Mouse (Mus musculus) myocyte (in vitro differentiated cells): ENCODE data around the gene Dlg2. TPM values are rescaled to one million over a fixed set of nuclear protein-coding genes. Genes with fewer than 3 reads are reported as not detected.

Experiments used
- H3K27me3 ChIP-seq: one replicate; pipeline ENCODE4 v1.6.1; 2011; ENCODE audit not compliant: control insufficient read depth, insufficient read depth, insufficient read length
- H3K36me3 ChIP-seq: one replicate; pipeline ENCODE4 v1.6.1; 2011; ENCODE audit not compliant: control insufficient read depth, insufficient read depth
- H3K4me2 ChIP-seq: one replicate; pipeline ENCODE4 v1.6.1; 2011; ENCODE audit warnings: low read depth, control low read depth
- H3K4me3 ChIP-seq: one replicate; pipeline ENCODE4 v1.5.1; 2011; ENCODE audit warnings: mild to moderate bottlenecking, control low read depth, moderate library complexity
- H3K79me2 ChIP-seq: one replicate; pipeline ENCODE4 v1.6.1; 2011; ENCODE audit not compliant: control insufficient read depth, insufficient read depth
- H3ac ChIP-seq: one replicate; pipeline ENCODE4 v1.6.1; 2011; ENCODE audit not compliant: control insufficient read depth, insufficient read length
- CEBPB ChIP-seq: IDR thresholded peaks from 2 replicates; pipeline ENCODE4 v1.6.1; 2011; ENCODE audit warnings: mild to moderate bottlenecking, moderate library complexity; ENCODE audit not compliant: poor library complexity, insufficient read depth, severe bottlenecking
- E2F4 ChIP-seq: IDR thresholded peaks from one replicate; pipeline ENCODE4 v1.6.1; 2011; ENCODE audit warnings: mild to moderate bottlenecking, control low read depth, moderate library complexity; ENCODE audit not compliant: insufficient read depth
- MAX ChIP-seq: IDR thresholded peaks from one replicate; pipeline ENCODE4 v1.6.1; 2011; ENCODE audit warnings: low read depth, mild to moderate bottlenecking, control low read depth
- MYOD1 ChIP-seq, 3 experiments: IDR thresholded peaks; one replicate each; pipeline ENCODE4 v1.6.1; 2011; ENCODE audit warnings: control low read depth in 2 of 3, low read depth in 2 of 3, mild to moderate bottlenecking in 2 of 3, moderate library complexity in 1 of 3; ENCODE audit not compliant: insufficient read length in 2 of 3, control insufficient read depth in 1 of 3
- MYOG ChIP-seq, 3 experiments: IDR thresholded peaks; one replicate each; pipeline ENCODE4 v1.6.1; 2011; ENCODE audit warnings: control low read depth in 2 of 3, low read depth in 2 of 3, mild to moderate bottlenecking in 2 of 3; ENCODE audit not compliant: insufficient read length in 2 of 3, control insufficient read depth in 1 of 3, insufficient read depth in 1 of 3
- POLR2A ChIP-seq: IDR thresholded peaks from one replicate; pipeline ENCODE4 v1.6.1; 2011; ENCODE audit warnings: low read depth, mild to moderate bottlenecking, control low read depth, moderate library complexity; ENCODE audit not compliant: insufficient read length
- POLR2AphosphoS2 ChIP-seq: IDR thresholded peaks from one replicate; pipeline ENCODE4 v1.6.1; 2011; ENCODE audit warnings: low read depth, control low read depth; ENCODE audit not compliant: insufficient read length
- REST ChIP-seq: IDR thresholded peaks from one replicate; pipeline ENCODE4 v1.6.1; 2011; ENCODE audit warnings: mild to moderate bottlenecking, control low read depth, moderate library complexity; ENCODE audit not compliant: insufficient read depth, insufficient read length
- SRF ChIP-seq: IDR thresholded peaks from one replicate; pipeline ENCODE4 v1.6.1; 2011; ENCODE audit warnings: low read depth; ENCODE audit not compliant: control insufficient read depth, insufficient read length
- TCF12 ChIP-seq: IDR thresholded peaks from one replicate; pipeline ENCODE4 v1.6.1; 2011; ENCODE audit warnings: mild to moderate bottlenecking, control low read depth; ENCODE audit not compliant: poor library complexity, insufficient read depth, severe bottlenecking
- TCF3 ChIP-seq: IDR thresholded peaks from one replicate; pipeline ENCODE4 v1.6.1; 2011; ENCODE audit warnings: low read depth, control low read depth; ENCODE audit not compliant: insufficient read length
- USF1 ChIP-seq: IDR thresholded peaks from one replicate; pipeline ENCODE4 v1.6.1; 2011; ENCODE audit warnings: low read depth, mild to moderate bottlenecking, control low read depth, moderate library complexity
- polyA plus RNA-seq: library from polyadenylated mRNA; unstranded; fragments of >200 nt; fragmentation: generic; extraction: Trizol; gene quantifications from one replicate; pipeline ENCODE4 v1.2.1, GENCODE M21; 2012; ENCODE audit warnings: missing spikeins

Dlg2 gene
- polyA plus RNA-seq, 1 experiment = 0.65 TPM

DNA sequence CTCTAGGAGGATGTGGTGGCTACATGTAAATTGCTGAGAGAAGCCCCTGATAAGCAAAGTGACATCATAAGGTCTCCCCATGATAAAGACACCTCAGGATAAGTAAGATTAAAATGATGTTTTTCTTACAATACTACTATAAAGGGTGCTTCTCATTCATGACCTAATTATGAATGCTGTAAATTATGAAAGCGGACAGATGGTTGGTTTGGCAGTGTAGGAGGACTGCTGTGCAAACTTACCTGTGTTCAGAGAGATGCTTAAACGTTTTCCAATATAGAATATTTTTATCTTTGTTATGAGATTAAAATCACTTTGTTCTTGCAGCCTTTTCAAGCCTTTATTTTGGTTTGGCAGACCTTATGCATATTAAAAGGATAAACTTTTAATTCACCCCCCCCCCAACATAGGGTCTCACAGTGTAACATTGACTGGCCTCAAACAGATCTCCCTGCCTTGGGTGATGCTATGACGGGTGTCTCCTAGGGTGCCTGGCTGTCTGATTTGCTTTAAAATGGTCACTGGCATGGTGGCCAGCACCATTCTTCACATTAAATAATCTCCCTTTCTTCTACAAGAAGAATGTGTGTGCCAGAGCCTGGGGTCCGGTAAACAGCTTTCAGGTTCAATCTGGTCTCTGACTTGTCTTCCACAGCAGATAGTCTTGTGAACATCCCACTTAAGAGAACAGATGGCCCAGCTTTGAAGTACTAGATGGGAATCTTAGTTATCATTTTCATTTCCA is 1529.4 kb downstream of the Dlg2 start:
- Histone ChIP-seq H3K4me2 (no peak overlapping the region), H3K79me2 (no peaks in the 10 kb centered on the region), H3ac (no peak overlapping the region), H3K36me3 (no peaks in the 10 kb centered on the region), H3K4me3 (no peak overlapping the region), H3K27me3 (no peaks in the 10 kb centered on the region)
- TF ChIP-seq MYOD1 (IDR thresholded peaks at IDR 0.05; ENCODE audit: control insufficient read depth in 1 of 3, insufficient read length in 2 of 3, low read depth in 2 of 3) (no peak), REST (no peak), MAX (no peak), CEBPB (no peak), E2F4 (no peak), USF1 (no peak), TCF3 (no peak), TCF12 (no peak), SRF (no peak), MYOG (IDR thresholded peaks at IDR 0.05; ENCODE audit: control insufficient read depth in 1 of 3, insufficient read depth in 1 of 3, insufficient read length in 2 of 3, low read depth in 2 of 3) (no peak), POLR2A (no peak)

DNA sequence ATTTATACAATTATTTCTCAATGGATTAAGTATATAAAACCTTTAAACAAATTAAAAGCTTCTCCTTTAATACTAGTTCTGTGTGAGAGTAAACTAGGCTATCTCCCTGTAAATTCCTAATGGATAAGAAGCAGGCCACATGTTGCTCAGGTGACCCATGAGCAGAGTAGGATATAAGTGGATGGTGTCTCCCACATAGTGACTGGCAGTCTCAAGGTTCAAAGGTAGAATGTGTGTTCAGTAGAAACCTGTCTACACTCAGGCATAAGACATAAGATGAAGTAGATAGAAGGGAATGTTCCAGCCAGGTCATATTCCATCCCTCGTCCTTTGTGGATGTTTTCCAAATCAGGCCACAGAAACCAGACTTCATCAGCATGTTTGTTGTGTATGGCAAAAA is 1532.2 kb downstream of the Dlg2 start:
- Histone ChIP-seq H3K4me3 (no peak overlapping the region), H3K79me2 (no peaks in the 10 kb centered on the region), H3ac (no peak overlapping the region), H3K4me2 (no peak overlapping the region), H3K27me3 (no peaks in the 10 kb centered on the region), H3K36me3 (no peaks in the 10 kb centered on the region)
- TF ChIP-seq E2F4 (no peak), USF1 (no peak), CEBPB (no peak), MYOD1 (IDR thresholded peaks at IDR 0.05; ENCODE audit: control insufficient read depth in 1 of 3, insufficient read length in 2 of 3, low read depth in 2 of 3) (no peak)

DNA sequence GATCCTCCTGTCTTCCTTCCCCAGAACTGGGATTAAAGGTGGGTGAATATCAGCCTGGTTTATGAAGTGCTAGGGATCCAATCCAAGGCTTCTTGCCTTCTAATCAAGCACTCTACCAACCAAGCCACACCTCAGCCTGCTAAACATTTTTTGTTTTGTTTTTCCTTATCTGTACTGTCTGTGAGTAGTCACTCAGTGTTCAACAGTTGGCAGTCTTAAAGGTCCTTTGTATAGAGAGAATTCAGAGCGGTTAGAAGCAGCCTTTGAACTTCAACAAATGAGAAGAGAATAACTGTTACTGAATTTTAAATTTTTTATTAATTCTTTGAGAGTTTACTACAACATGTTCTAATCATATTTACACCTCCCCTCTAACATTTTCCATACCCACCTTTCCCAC is 1548.5 kb downstream of the Dlg2 start:
- Histone ChIP-seq H3K4me3 (no peak overlapping the region), H3K27me3 (no peaks in the 10 kb centered on the region), H3K36me3 (no peaks in the 10 kb centered on the region), H3K79me2 (no peaks in the 10 kb centered on the region), H3K4me2 (no peak overlapping the region), H3ac (no peak overlapping the region)
- no peak for TF ChIP-seq TCF3
- TF ChIP-seq MYOG (IDR thresholded peaks at IDR 0.05; ENCODE audit: control insufficient read depth in 1 of 3, insufficient read depth in 1 of 3, insufficient read length in 2 of 3, low read depth in 2 of 3) = no peak
- TF ChIP-seq E2F4 = no peak
- no peak for TF ChIP-seq MAX
- TF ChIP-seq CEBPB = no peak
- TF ChIP-seq SRF = no peak
- TF ChIP-seq POLR2AphosphoS2 = no peak
- TF ChIP-seq TCF12 = no peak
- TF ChIP-seq POLR2A = no peak
- TF ChIP-seq MYOD1 (IDR thresholded peaks at IDR 0.05; ENCODE audit: control insufficient read depth in 1 of 3, insufficient read length in 2 of 3, low read depth in 2 of 3) = no peak
- no peak for TF ChIP-seq REST
- TF ChIP-seq USF1 = no peak

DNA sequence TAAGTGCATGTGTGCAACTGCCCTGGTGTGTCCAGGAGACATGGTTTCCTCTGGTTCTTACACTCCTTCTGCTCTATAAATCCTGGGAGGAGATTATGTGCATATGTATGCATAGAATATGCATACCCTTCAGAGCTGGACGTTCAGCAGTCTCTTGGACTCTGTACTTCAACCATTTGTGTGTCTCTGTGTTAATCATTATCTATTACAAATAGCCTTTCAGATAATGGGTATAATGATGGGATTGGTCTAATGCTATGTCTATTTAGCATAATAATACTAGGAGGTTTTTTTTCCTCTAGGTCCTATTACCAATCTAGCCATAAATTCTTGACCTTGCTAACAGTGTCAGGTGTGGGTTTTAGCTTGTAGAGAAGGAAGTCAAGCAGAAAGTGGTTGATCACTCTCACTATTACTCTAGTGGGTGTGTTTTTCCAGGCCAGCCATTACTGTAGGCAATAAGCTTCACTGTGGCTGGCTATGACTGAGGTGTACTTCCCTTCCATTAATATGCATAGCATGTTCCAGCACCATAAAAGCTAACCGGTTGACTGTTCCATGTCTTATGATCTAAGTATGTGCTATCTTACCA is 1549.1 kb downstream of the Dlg2 start:
- Histone ChIP-seq H3ac (no peak overlapping the region), H3K27me3 (no peaks in the 10 kb centered on the region), H3K36me3 (no peaks in the 10 kb centered on the region), H3K79me2 (no peaks in the 10 kb centered on the region), H3K4me2 (no peak overlapping the region), H3K4me3 (no peak overlapping the region)
- no peak for TF ChIP-seq USF1
- TF ChIP-seq MYOG (IDR thresholded peaks at IDR 0.05; ENCODE audit: control insufficient read depth in 1 of 3, insufficient read depth in 1 of 3, insufficient read length in 2 of 3, low read depth in 2 of 3) = no peak
- TF ChIP-seq CEBPB = no peak
- no peak for TF ChIP-seq REST

DNA sequence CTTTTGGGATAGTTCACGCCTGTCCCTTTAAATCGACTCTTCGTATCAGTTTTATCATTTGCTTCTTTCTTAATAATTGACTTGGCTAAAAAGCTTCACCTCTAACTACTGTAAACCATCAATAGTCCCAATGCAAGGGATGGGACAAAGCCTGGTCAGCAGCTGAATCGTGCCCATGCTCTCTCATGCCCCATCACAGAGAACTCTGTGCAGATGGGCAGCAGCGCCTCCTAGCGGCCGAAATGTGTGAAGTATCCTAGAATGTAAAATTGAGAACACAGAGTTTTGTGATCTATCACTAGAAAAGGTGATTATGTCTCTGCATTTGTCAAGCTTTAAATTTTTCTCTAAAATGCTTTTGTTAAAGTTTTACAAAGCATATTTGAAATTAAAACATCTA is 1550.6 kb downstream of the Dlg2 start:
- no peak for TF ChIP-seq POLR2AphosphoS2
- TF ChIP-seq POLR2A = no peak
- TF ChIP-seq TCF12 = no peak
- no peak for TF ChIP-seq MYOG (IDR thresholded peaks at IDR 0.05; ENCODE audit: control insufficient read depth in 1 of 3, insufficient read depth in 1 of 3, insufficient read length in 2 of 3, low read depth in 2 of 3)
- Histone ChIP-seq H3ac (no peak overlapping the region), H3K4me2 (no peak overlapping the region), H3K4me3 (no peak overlapping the region), H3K36me3 (no peaks in the 10 kb centered on the region), H3K27me3 (no peaks in the 10 kb centered on the region), H3K79me2 (no peaks in the 10 kb centered on the region)
